8 mouse cellular contexts compared by ENCODE assay signal in the genomic region with DNA sequence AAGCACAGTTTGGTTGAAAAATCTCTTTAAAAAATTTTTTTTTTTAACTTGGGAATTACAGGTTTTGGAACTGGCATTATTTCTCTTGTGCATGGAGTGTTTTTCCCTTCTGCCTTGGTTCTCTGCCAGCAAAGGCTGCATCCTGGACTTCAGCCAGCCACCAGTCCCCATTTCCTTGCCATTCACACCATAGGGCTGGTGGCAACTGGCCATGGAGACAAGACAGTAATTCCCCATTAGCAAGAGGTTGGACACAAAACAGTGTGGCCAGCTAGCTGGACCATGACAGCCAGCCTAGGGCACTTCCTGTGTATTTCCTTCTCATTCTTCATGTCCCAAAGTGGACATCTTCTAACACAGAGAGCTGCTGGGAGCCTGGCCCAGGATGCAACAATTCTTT. TPM values are rescaled to one million over a fixed set of nuclear protein-coding genes. Genes with fewer than 3 reads are reported as not detected.
A peak's percentile ranks its signal among the peaks of the same experiment; 100 is the strongest.
DNase-seq lines count a peak whose midpoint lies in the region; ATAC-seq lines count a peak whose summit lies in the region.

No protein-coding gene starts in this region.

- H3K9me3 ChIP-seq in hindbrain, embryonic 13.5 days: no peaks in the 10 kb centered on the region
- no peaks in the 10 kb centered on the region for H3K9me3 ChIP-seq in midbrain, embryonic 14.5 days (ENCODE audit: control insufficient read depth, low read length)

- no peak overlapping the region for H3K9ac ChIP-seq in hindbrain, embryonic 13.5 days
- H3K9ac ChIP-seq in midbrain, embryonic 14.5 days (replicated peaks; ENCODE audit: low read length): no peak overlapping the region

- H3K27me3 ChIP-seq in hindbrain, embryonic 13.5 days: no peaks in the 10 kb centered on the region
- H3K27me3 ChIP-seq in midbrain, embryonic 14.5 days (ENCODE audit: control insufficient read depth, insufficient read depth, low read length): no peaks in the 10 kb centered on the region

- H3K36me3 ChIP-seq in hindbrain, embryonic 13.5 days: no peaks in the 10 kb centered on the region
- no peaks in the 10 kb centered on the region for H3K36me3 ChIP-seq in midbrain, embryonic 14.5 days (ENCODE audit: control insufficient read depth, insufficient read depth, low read length)

- peaks cover 35% of the 10 kb centered on the region for H3K4me1 ChIP-seq in hindbrain, embryonic 13.5 days (replicated peaks)
- H3K4me1 ChIP-seq in midbrain, embryonic 14.5 days (ENCODE audit: control insufficient read depth, insufficient read depth, low read length): peaks cover 27% of the 10 kb centered on the region

- no peak for ATAC-seq in hindbrain, embryonic 13.5 days (ENCODE audit: low FRiP score)
- no peak for ATAC-seq in midbrain, embryonic 14.5 days (ENCODE audit: low FRiP score, low TSS enrichment)
- no peak for ATAC-seq in CD4-positive, CD25-positive, alpha-beta regulatory T cell, adult 4 months

- no peak overlapping the region for H3K4me2 ChIP-seq in hindbrain, embryonic 13.5 days
- no peak overlapping the region for H3K4me2 ChIP-seq in midbrain, embryonic 14.5 days (ENCODE audit: low read length)

- peak overlapping the region; percentile 78 for H3K27ac ChIP-seq in hindbrain, embryonic 13.5 days
- peak overlapping the region; percentile 67; the same call in 1 of the 2 replicates for H3K27ac ChIP-seq in midbrain, embryonic 14.5 days (replicated peaks; ENCODE audit: low read depth, low read length)

- DNase-seq in ovary, adult 18-20 months (ENCODE audit: low spot score): peak; percentile 60
- no peak for DNase-seq in ovary, postnatal 10 days (ENCODE audit: low spot score)
- DNase-seq in cerebellum, adult 8-10 months: peak; percentile 94
- peak; percentile 60 to 84 for DNase-seq in layer of hippocampus, postnatal 14 days (ENCODE audit: low spot score in 2 of 2)
- peak; percentile 75 for DNase-seq in midbrain, embryonic 14.5 days
- DNase-seq in thymus, postnatal 36 days: no peak

- no peak overlapping the region for H3K4me3 ChIP-seq in hindbrain, embryonic 13.5 days
- H3K4me3 ChIP-seq in midbrain, embryonic 14.5 days (replicated peaks; ENCODE audit: low read depth, low read length): no peak overlapping the region

RNA-seq across cellular contexts. Expression of gene Kremen1, which starts 53.4 kb away (rescaled TPM):
- 6.5 and 7.5 TPM in 2 replicates for polyA plus RNA-seq in hindbrain, embryonic 13.5 days (2015; fragmentation: Nextera tagmentation; extraction: Ambion mirVana)
- total RNA-seq in layer of hippocampus, postnatal 14 days (2021): 10 to 100 TPM; 10.7 to 11.6 TPM
- 3.5 and 3.8 TPM in 2 replicates for polyA plus RNA-seq in midbrain, embryonic 14.5 days (2014; fragmentation: Nextera tagmentation; extraction: Ambion mirVana)
- polyA plus RNA-seq in CD4-positive, CD25-positive, alpha-beta regulatory T cell, adult 4 months (2017; shearing (Covaris generic)): 1 to 10 TPM; 3.4 to 4.3 TPM

Comparison
In these comparisons a context has a peak if more than half of its experiments do, and no peak if none do; other contexts are left out.
1. DNase-seq: peak in ovary, adult 18-20 months (single experiment), cerebellum, adult 8-10 months (single experiment), layer of hippocampus, postnatal 14 days (2 of 2) and midbrain, embryonic 14.5 days (single experiment); none in ovary, postnatal 10 days (single experiment) and thymus, postnatal 36 days (0 of 2).